Mouse (Mus musculus): ENCODE data around the gene Ly6g6e. TPM values are rescaled to one million over a fixed set of nuclear protein-coding genes. Genes with fewer than 3 reads are reported as not detected.

The Ly6g6e gene
- polyA plus RNA-seq, 1 experiment from 2014 or later: 2.2 TPM

GRCm38 (mm10) chr17:35044904-35045806, 31.5 kb upstream of the Ly6g6e start:
- no peaks in the 10 kb centered on the region for H3K36me3 ChIP-seq (ENCODE audit: control insufficient read depth, insufficient read depth)
- H3K9me3 ChIP-seq (ENCODE audit: control insufficient read depth): no peaks in the 10 kb centered on the region
- 64% methylated on average over 7 of the region's 7 CpGs for WGBS
- H3K4me1 ChIP-seq (replicated peaks; ENCODE audit: control insufficient read depth, insufficient read depth, low read length): peaks cover 11% of the 10 kb centered on the region
- peak overlapping the region; percentile 94 for H3K4me2 ChIP-seq (replicated peaks; ENCODE audit: low read depth)
- H3K27ac ChIP-seq (ENCODE audit: low read depth, low read length): no peak overlapping the region
- ATAC-seq: no peak
- TF ChIP-seq CTCF (IDR thresholded peaks at IDR 0.05; ENCODE audit: low read depth): no peak
- no peak overlapping the region for H3K9ac ChIP-seq (ENCODE audit: low read depth, low read length)
- H3K4me3 ChIP-seq (ENCODE audit: low read depth, low read length): peak overlapping the region; percentile 51; the same call in 1 of the 2 replicates
- no peaks in the 10 kb centered on the region for H3K27me3 ChIP-seq (replicated peaks; ENCODE audit: control insufficient read depth, insufficient read depth, low read length)

- Histone ChIP-seq H3K4me3 (ENCODE audit: low read depth, low read length) (peak overlapping the region; percentile 51), H3K9me3 (ENCODE audit: control insufficient read depth) (no peaks in the 10 kb centered on the region), H3K27ac (ENCODE audit: low read depth, low read length) (peak overlapping the region; percentile 76), H3K9ac (ENCODE audit: low read depth, low read length) (peak overlapping the region; percentile 79), H3K27me3 (replicated peaks; ENCODE audit: control insufficient read depth, insufficient read depth, low read length) (no peaks in the 10 kb centered on the region), H3K4me2 (replicated peaks; ENCODE audit: low read depth) (peak overlapping the region; percentile 94), H3K4me1 (replicated peaks; ENCODE audit: control insufficient read depth, insufficient read depth, low read length) (peaks cover 11% of the 10 kb centered on the region), H3K36me3 (ENCODE audit: control insufficient read depth, insufficient read depth) (no peaks in the 10 kb centered on the region)
- no peak for TF ChIP-seq CTCF (IDR thresholded peaks at IDR 0.05; ENCODE audit: low read depth)
- no peak for ATAC-seq
- WGBS: 4% methylated on average over 46 of the region's 48 CpGs
These were observed 30.7 kb upstream of the Ly6g6e start for GRCm38 (mm10) chr17:35045807-35046680.

- Histone ChIP-seq H3K9ac (ENCODE audit: low read depth, low read length) (peak within 1 kb of the TSS; percentile 79), H3K4me3 (ENCODE audit: low read depth, low read length) (peak within 1 kb of the TSS; percentile 51), H3K9me3 (ENCODE audit: control insufficient read depth) (no peaks in the 10 kb centered on the region), H3K27ac (ENCODE audit: low read depth, low read length) (peak within 1 kb of the TSS; percentile 97), H3K4me1 (replicated peaks; ENCODE audit: control insufficient read depth, insufficient read depth, low read length) (peaks cover 12% of the 10 kb centered on the region), H3K27me3 (replicated peaks; ENCODE audit: control insufficient read depth, insufficient read depth, low read length) (no peaks in the 10 kb centered on the region), H3K4me2 (replicated peaks; ENCODE audit: low read depth) (peak within 1 kb of the TSS; percentile 94), H3K36me3 (ENCODE audit: control insufficient read depth, insufficient read depth) (no peaks in the 10 kb centered on the region)
- peak; percentile 91 for ATAC-seq
- WGBS: under 1% methylated on average over 33 of the region's 33 CpGs
- TF ChIP-seq CTCF (IDR thresholded peaks at IDR 0.05; ENCODE audit: low read depth): no peak
These were observed 29.8 kb upstream of the Ly6g6e start, which contains the start of gene Msh5 for GRCm38 (mm10) chr17:35046681-35047455. Gene Msh5, minus strand, starts transcription at chr17:35046745.

GRCm38 (mm10) chr17:35047688-35048087, 29.0 kb upstream of the Ly6g6e start:
- peak overlapping the region; percentile 97 for H3K27ac ChIP-seq (ENCODE audit: low read depth, low read length)
- H3K9ac ChIP-seq (ENCODE audit: low read depth, low read length): 0 out of 2 replicates have a peak overlapping the region, but pooled peaks have one; percentile 12
- peaks cover 5% of the 10 kb centered on the region; the same call in 1 of the 2 replicates for H3K36me3 ChIP-seq (ENCODE audit: control insufficient read depth, insufficient read depth)
- 25% methylated on average over 1 of the region's 1 CpGs for WGBS
- peak; percentile 55 for ATAC-seq
- no peak for TF ChIP-seq CTCF (IDR thresholded peaks at IDR 0.05; ENCODE audit: low read depth)
- peak overlapping the region; percentile 94 for H3K4me2 ChIP-seq (replicated peaks; ENCODE audit: low read depth)
- peak overlapping the region; percentile 12; the same call in 1 of the 2 replicates for H3K4me3 ChIP-seq (ENCODE audit: low read depth, low read length)
- H3K27me3 ChIP-seq (replicated peaks; ENCODE audit: control insufficient read depth, insufficient read depth, low read length): no peaks in the 10 kb centered on the region
- H3K9me3 ChIP-seq (ENCODE audit: control insufficient read depth): no peaks in the 10 kb centered on the region
- H3K4me1 ChIP-seq (replicated peaks; ENCODE audit: control insufficient read depth, insufficient read depth, low read length): peaks cover 17% of the 10 kb centered on the region

GRCm38 (mm10) chr17:35048149-35048931, 28.4 kb upstream of the Ly6g6e start:
- Histone ChIP-seq H3K27ac (ENCODE audit: low read depth, low read length) (peak overlapping the region; percentile 97), H3K27me3 (replicated peaks; ENCODE audit: control insufficient read depth, insufficient read depth, low read length) (no peaks in the 10 kb centered on the region), H3K36me3 (ENCODE audit: control insufficient read depth, insufficient read depth) (peaks cover 11% of the 10 kb centered on the region; the same call in 1 of the 2 replicates), H3K9ac (ENCODE audit: low read depth, low read length) (peak overlapping the region; percentile 7; the same call in 1 of the 2 replicates), H3K9me3 (ENCODE audit: control insufficient read depth) (no peaks in the 10 kb centered on the region), H3K4me3 (ENCODE audit: low read depth, low read length) (peak overlapping the region; percentile 12; the same call in 1 of the 2 replicates), H3K4me2 (replicated peaks; ENCODE audit: low read depth) (peak overlapping the region; percentile 94), H3K4me1 (replicated peaks; ENCODE audit: control insufficient read depth, insufficient read depth, low read length) (peaks cover 17% of the 10 kb centered on the region)
- WGBS: 17% methylated on average over 11 of the region's 11 CpGs
- peak; percentile 12 for ATAC-seq
- no peak for TF ChIP-seq CTCF (IDR thresholded peaks at IDR 0.05; ENCODE audit: low read depth)
